Mouse (Mus musculus): ENCODE results near the gene Mrpl24.
A peak's percentile ranks its signal among the peaks of the same experiment; 100 is the strongest.

Gene Mrpl24

DNA sequence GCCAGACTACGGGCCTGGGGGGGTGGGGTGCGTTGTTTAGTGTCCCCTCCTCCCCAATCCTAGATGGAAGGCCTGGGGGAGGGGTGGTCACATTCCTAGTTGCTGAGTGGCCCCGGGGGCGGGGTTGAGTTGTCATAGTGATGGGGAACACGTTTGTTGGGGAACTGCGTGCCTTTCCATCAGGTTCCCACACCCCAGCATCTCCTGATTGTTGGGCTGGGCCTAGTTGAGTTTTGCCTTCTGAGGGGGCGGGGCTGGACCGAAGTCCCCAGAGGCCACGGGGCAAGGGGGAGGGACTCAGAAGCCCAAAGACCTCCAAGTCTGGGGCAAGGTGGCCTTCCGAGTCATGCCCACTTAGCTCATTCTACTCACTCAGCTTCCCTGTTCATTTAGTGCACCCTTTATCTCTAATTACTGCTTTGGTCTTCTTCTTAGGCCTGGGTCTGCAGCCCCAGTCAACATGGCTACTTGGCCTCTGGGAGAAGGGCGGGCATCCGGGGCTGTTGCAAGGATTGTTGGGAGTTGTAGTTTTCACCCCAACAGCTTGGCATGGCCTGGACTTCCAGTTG lies 8.6 kb upstream of the Mrpl24 start:
- peak; percentile 35 to 49 for DNase-seq

- DNase-seq = no peak
Observed at GRCm38 (mm10) chr3:87913491-87913890, 5.8 kb upstream of the Mrpl24 start.

DNA sequence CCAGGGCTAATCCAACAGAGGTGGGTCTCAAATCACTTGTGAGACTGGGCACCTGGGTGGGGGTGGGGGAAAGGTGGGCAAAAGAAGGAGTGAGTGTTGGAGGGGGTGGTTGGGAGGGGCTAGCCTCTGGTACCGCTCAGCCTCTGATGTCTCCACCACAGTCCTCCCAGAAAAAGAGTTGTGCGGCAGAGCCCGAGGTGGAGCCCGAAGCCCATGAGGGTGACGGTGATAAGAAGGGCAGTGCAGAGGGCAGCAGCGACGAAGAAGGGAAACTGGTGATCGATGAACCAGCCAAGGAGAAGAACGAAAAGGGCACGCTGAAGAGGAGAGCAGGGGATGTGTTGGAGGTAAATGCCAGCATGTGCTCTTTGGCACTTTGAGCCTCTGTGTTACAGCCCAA lies 5.4 kb upstream of the Mrpl24 start:
- DNase-seq = no peak

- DNase-seq = no peak
Observed at GRCm38 (mm10) chr3:87916990-87917389, 2.3 kb upstream of the Mrpl24 start.

- DNase-seq = no peak
Observed at GRCm38 (mm10) chr3:87918551-87918950, 755 bp upstream of the Mrpl24 start.

GRCm38 (mm10) chr3:87920270-87920943 lies 1.1 kb downstream of the Mrpl24 start:
- DNase-seq = no peak

- DNase-seq = no peak
Observed at GRCm38 (mm10) chr3:87924996-87925395, 5.7 kb downstream of the Mrpl24 start.

GRCm38 (mm10) chr3:87927452-87927851 lies 8.1 kb downstream of the Mrpl24 start:
- no peak for DNase-seq

DNA sequence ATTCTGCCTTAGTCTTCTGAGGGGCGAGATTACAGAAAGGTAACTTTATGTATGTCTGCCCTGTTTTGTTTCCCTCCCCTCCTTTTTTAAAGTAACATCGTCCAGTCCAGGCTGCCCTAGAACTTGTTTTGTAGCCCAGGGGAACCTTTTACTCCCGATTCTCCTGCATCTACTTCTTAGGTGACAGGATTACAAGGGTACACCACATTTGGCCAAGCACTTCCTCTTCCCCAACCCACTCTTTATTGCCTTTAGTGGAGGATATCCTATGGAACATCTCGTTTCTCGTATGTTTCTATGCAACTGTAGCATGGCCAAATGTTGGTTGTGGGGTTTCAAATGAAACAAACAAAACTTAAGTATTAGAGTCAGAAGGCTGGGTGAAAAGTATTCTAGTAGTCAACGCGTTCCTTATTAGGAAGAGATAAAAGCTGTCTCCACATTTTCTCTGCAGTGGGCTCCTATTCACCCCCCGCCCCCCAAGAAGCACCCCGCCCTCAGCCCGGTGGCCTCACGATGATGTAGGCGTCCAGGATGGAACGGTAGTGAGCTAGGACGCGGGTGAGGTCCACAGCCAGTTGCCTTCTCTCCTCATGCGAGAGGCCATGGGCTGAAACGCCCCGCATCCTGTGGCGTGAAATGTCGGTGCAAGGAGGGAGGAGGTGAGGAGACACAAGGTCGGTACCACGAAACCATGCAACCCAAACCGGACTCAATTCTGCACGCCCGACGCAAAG lies 10.2 kb downstream of the Mrpl24 start:
- DNase-seq = no peak

DNA sequence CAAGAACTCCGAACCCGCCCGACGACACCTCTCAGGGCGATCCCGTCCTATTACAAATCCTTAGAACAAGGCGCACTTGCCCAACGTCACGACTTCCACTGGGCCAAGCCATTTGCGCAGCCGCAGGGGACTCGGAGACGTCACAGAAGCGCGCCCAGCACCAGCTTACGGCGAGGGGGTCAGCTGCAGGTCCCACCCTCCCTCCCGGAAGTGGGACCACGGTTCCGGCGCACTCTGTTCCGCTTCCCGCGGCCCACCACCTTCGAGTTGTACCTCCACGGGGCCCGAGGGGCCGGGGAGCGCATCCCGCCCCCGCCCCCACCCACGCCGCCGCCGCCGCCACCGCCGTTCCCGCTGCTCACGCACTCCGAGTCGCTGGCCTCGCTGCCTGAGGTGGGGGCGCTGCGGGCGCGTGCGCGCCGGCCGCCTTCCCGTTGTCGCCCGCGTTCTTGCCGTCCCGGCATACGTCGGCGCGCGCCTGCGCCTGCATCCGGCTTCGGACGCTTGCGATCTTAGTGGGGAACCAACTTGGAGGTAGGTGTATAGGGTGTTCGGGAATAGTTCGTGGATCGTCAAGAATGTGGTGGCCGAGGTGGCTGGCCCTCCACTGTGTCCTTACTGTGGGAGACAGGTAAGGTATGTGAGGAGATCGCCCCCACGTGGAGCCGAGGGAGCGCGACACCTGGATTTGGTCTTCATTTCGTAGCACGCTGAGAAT lies 10.9 kb downstream of the Mrpl24 start, which contains the start of the genes Isg20l2 and Rrnad1:
Isg20l2 (plus strand) TSS at position 237 of the 718 bp plus-strand sequence.
Rrnad1 (minus strand) TSS at position 640 of the 718 bp plus-strand sequence.
- DNase-seq = peak; percentile 92 to 94

- no peak for DNase-seq
Observed at GRCm38 (mm10) chr3:87934026-87934425, 14.7 kb downstream of the Mrpl24 start.

DNA sequence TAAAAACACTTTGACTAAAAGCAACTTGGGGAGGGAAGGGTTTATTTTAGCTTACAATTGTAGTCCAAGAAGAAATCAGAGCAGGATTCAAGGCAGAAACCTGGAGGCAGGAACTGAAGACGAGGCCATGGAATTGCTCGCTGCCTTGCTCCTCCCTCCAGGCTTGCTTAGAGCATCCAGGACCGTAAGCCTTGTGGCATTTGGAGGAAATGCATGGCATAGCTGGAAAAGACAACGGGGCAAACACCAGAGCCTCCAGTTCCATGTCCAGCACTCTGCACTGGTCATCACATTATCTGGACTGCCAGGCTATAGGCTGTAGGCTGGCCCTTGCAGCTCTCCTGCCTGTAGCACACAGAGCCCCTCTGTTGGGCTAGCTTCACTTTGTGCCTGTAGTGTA lies 15.2 kb downstream of the Mrpl24 start:
- no peak for DNase-seq

DNA sequence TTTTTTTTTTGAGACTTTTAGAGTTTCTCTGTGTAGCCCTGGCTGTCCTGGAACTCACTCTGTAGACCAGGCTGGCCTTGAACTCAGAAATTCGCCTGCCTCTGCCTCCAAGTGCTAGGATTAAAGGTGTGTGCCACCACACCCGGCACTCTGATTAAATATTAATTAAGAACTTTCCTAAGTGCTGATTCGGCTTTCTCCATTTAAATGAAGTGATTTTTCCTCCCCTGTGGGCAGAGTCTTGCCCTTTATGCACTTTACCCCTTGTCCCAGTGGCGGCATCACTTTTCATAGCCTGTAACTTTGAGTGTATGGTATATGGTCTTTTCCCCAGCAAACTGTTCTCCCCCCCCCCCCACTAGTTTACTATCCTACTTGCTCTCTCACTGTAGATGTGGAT lies 15.9 kb downstream of the Mrpl24 start:
- no peak for DNase-seq

- peak in 1 of 2 experiments; percentile 68 for DNase-seq
Observed at GRCm38 (mm10) chr3:87935776-87936175, 16.5 kb downstream of the Mrpl24 start.

GRCm38 (mm10) chr3:87940611-87941010 lies 21.3 kb downstream of the Mrpl24 start:
- DNase-seq = no peak

DNA sequence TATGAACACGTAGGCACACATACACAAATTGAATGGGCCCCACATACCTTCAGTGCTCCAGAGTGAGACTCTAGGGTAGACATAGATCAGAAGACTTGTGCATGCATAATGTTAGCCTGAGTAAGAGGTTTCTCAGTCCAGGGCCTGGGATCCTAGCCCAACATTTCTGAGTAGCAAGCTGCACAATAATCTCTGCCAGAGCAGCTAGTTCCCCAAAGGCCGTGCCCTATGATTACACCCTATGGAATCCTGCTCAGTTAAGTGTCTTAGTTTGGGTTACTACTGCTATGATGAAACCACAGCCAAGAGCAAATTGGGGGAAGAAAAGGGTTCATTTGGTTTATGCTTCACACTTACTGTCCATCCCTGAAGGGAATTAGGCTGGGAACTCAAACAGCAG lies 23.2 kb downstream of the Mrpl24 start:
- DNase-seq = no peak

- no peak for DNase-seq
Observed at GRCm38 (mm10) chr3:87943586-87943985, 24.3 kb downstream of the Mrpl24 start.

DNA sequence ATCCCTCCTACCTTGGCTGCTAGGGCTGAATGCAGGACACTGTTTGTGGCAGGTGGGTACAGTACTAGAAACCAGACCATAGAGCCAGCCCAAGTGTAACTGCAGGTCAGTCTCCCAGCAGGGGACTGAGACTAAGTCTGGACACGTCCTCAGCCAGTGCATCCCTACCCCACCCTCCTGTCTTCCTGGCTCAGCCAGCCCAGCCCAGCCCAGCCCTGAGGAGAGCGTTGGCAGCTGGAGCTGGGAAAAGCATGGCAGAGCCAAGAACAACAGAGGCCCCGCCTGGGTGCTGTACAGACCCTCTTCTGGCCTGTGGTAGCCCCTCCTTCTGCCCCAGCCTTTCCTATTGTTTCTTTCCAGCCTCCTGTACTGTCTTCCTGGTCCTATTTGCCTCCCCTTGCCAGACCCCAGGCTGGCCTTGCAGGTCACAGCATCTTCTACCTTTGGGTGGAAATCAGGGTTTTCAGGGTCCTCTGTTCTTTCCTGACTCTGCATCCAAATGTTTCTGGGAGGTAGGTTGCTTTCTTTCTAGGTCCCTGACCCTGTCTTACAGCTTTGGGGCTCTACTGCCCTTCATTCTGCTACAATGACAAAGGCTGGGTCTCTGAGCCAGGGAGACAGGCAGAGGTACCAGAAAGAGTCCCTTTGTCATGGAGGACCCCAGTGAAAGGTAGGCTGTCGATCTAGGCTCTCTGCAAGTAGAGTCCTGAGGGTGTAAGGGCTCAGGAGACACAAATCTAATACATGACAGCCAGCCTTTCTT lies 25.7 kb downstream of the Mrpl24 start:
- DNase-seq = no peak

GRCm38 (mm10) chr3:87945781-87946540 lies 26.7 kb downstream of the Mrpl24 start:
- no peak for DNase-seq

DNA sequence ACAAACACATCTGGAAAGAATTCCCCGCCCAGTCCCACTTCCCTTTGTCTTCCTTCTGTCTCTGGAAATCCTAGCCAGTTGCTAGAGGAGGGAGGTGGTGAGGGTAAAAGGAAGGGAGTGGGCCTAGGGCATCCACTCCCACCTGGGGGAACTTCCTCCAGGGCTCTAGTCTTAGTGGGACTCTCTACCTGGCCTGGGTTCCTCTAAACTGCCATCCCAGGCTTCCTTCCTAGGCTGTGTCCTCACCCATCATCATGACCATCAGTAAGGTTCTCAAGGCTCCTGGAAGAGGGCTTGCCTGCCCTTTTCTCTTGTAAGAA lies 27.2 kb downstream of the Mrpl24 start:
- DNase-seq = no peak

- no peak for DNase-seq
Observed at GRCm38 (mm10) chr3:87947056-87947810, 27.9 kb downstream of the Mrpl24 start.
